Mouse (Mus musculus) forebrain, embryonic 13.5 days (tissue): ENCODE results near the gene Tab2. TPM values are rescaled to one million over a fixed set of nuclear protein-coding genes. Genes with fewer than 3 reads are reported as not detected.

ENCODE experiments used
- ATAC-seq: fragments of 200-750 bp; cut with Nextera tagmentation; 2 replicates; pipeline ENCODE4 v1.8.0; 2017
- H3K27ac ChIP-seq: fragments of 300-500 bp; sonication (generic); 2 replicates; pipeline ENCODE4 v1.5.1; 2015; ENCODE audit warnings: inconsistent platforms, mild to moderate bottlenecking, moderate library complexity
- H3K27me3 ChIP-seq: fragments of 300-500 bp; sonication (generic); 2 replicates; pipeline ENCODE4 v1.6.1; 2015; ENCODE audit warnings: mild to moderate bottlenecking, inconsistent platforms
- H3K36me3 ChIP-seq: fragments of 300-500 bp; sonication (generic); 2 replicates; pipeline ENCODE4 v1.6.1; 2015; ENCODE audit warnings: mild to moderate bottlenecking, inconsistent platforms; ENCODE audit not compliant: poor library complexity, severe bottlenecking
- H3K4me1 ChIP-seq: fragments of 300-500 bp; sonication (generic); 2 replicates; pipeline ENCODE4 v1.6.1; 2015; ENCODE audit warnings: inconsistent platforms
- H3K4me2 ChIP-seq: fragments of 300-500 bp; sonication (generic); 2 replicates; pipeline ENCODE4 v1.6.1; 2015; ENCODE audit warnings: inconsistent platforms, mild to moderate bottlenecking, moderate library complexity
- H3K4me3 ChIP-seq: fragments of 300-500 bp; sonication (generic); 2 replicates; pipeline ENCODE4 v1.5.1; 2015; ENCODE audit warnings: mild to moderate bottlenecking, inconsistent platforms
- H3K9ac ChIP-seq: fragments of 300-500 bp; sonication (generic); 2 replicates; pipeline ENCODE4 v1.6.1; 2015; ENCODE audit warnings: mild to moderate bottlenecking, inconsistent platforms
- H3K9me3 ChIP-seq: fragments of 300-500 bp; sonication (generic); replicated peaks from 2 replicates; pipeline ENCODE4 v1.6.1; 2016; ENCODE audit warnings: inconsistent platforms
- WGBS: fragments of 180-500 bp; shearing (Covaris S2); methylation state at CpG from one replicate; pipeline ENCODE4 v1.1.7; 2015; 5-methylcytosine and 5-hydroxymethylcytosine counted together
- polyA plus RNA-seq: library from polyadenylated mRNA; unstranded; fragments of >200 nt; fragmentation: Nextera tagmentation; extraction: Ambion mirVana; gene quantifications from 2 replicates; pipeline ENCODE4 v1.2.1, GENCODE M21; 2015

The Tab2 gene
- polyA plus RNA-seq, 1 experiment from 2014 or later: 17.0 TPM

GRCm38 (mm10) chr10:7861259-7861936 is 94.6 kb downstream of the Tab2 start:
- Histone ChIP-seq H3K9me3 (no peaks in the 10 kb centered on the region), H3K36me3 (no peaks in the 10 kb centered on the region), H3K4me3 (no peak overlapping the region), H3K27ac (no peak overlapping the region), H3K27me3 (peaks cover under 1% of the 10 kb centered on the region; the same call in 1 of the 2 replicates), H3K9ac (no peak overlapping the region), H3K4me2 (no peak overlapping the region), H3K4me1 (no peaks in the 10 kb centered on the region)
- ATAC-seq: no peak
- WGBS: 78% methylated on average over 14 of the region's 14 CpGs

GRCm38 (mm10) chr10:7860494-7860893 is 95.5 kb downstream of the Tab2 start:
- Histone ChIP-seq H3K9me3 (no peaks in the 10 kb centered on the region), H3K36me3 (no peaks in the 10 kb centered on the region), H3K27me3 (no peaks in the 10 kb centered on the region), H3K27ac (no peak overlapping the region), H3K9ac (no peak overlapping the region), H3K4me2 (no peak overlapping the region), H3K4me1 (no peaks in the 10 kb centered on the region), H3K4me3 (no peak overlapping the region)
- no peak for ATAC-seq
- 88% methylated on average over 7 of the region's 7 CpGs for WGBS

Other genes with a start within 250 kb of the Tab2 start
- gene Katna1, start 230.2 kb downstream of the Tab2 start, polyA plus RNA-seq: 50.0 and 52.3 TPM in 2 replicates
- gene Ginm1, start 163.4 kb downstream of the Tab2 start, polyA plus RNA-seq: 49.3 and 55.3 TPM in 2 replicates
- gene Ppil4, start 163.3 kb downstream of the Tab2 start, polyA plus RNA-seq: 51.1 and 57.7 TPM in 2 replicates
- gene Zc3h12d, start 123.8 kb downstream of the Tab2 start, polyA plus RNA-seq: 0.06 TPM in 1 of 2 replicates, not detected in the other